Mouse (Mus musculus) ES-Bruce4 (cell line): ENCODE measurements around the gene Atp2a1. TPM values are rescaled to one million over a fixed set of nuclear protein-coding genes. Genes with fewer than 3 reads are reported as not detected.

Experiments
- H3K27ac ChIP-seq: 2 replicates; pipeline ENCODE4 v1.5.1; 2012; ENCODE audit warnings: low read length, inconsistent platforms; ENCODE audit not compliant: insufficient read depth
- H3K27me3 ChIP-seq: 2 replicates; pipeline ENCODE4 v1.6.1; 2012; ENCODE audit warnings: mild to moderate bottlenecking, low read length, inconsistent platforms; ENCODE audit not compliant: control insufficient read depth, poor library complexity, insufficient read depth, severe bottlenecking
- H3K36me3 ChIP-seq: 2 replicates; pipeline ENCODE4 v1.6.1; 2012; ENCODE audit warnings: inconsistent platforms, mild to moderate bottlenecking, low read length, moderate library complexity; ENCODE audit not compliant: control insufficient read depth, poor library complexity, insufficient read depth, severe bottlenecking
- H3K4me1 ChIP-seq: one replicate; pipeline ENCODE4 v1.8.1; 2011; ENCODE audit warnings: low read length; ENCODE audit not compliant: control insufficient read depth, insufficient read depth
- H3K4me3 ChIP-seq: 2 replicates; pipeline ENCODE4 v1.5.1; 2011; ENCODE audit warnings: low read depth, mild to moderate bottlenecking, low read length
- H3K9ac ChIP-seq: 2 replicates; pipeline ENCODE4 v1.6.1; 2012; ENCODE audit warnings: low read depth, mild to moderate bottlenecking, inconsistent platforms; ENCODE audit not compliant: poor library complexity, severe bottlenecking
- H3K9me3 ChIP-seq: replicated peaks from 2 replicates; pipeline ENCODE4 v1.6.1; 2012; ENCODE audit warnings: mild to moderate bottlenecking, low read length, inconsistent platforms; ENCODE audit not compliant: control insufficient read depth, poor library complexity, insufficient read depth, severe bottlenecking
- CTCF ChIP-seq: IDR thresholded peaks from one replicate; pipeline ENCODE4 v1.8.1; 2011; ENCODE audit warnings: low read depth, low read length
- EP300 ChIP-seq: IDR thresholded peaks from 2 replicates; pipeline ENCODE4 v1.6.1; 2011; ENCODE audit warnings: low read depth, low read length; ENCODE audit not compliant: insufficient read depth
- POLR2A ChIP-seq: IDR thresholded peaks from one replicate; pipeline ENCODE4 v1.8.1; 2011; ENCODE audit warnings: low read length; ENCODE audit not compliant: insufficient read depth
- polyA plus RNA-seq: library from polyadenylated mRNA; stranded (reverse); fragments of >200 nt; gene quantifications from 2 replicates; pipeline ENCODE4 v1.2.4, GENCODE M21; 2011; ENCODE audit warnings: low read depth; ENCODE audit not compliant: missing spikeins, insufficient read depth, insufficient read length

Gene Atp2a1
- polyA plus RNA-seq, 1 experiment: 0.40 TPM

- Histone ChIP-seq H3K27ac (no peak overlapping the region), H3K4me3 (peak overlapping the region; percentile 30), H3K9me3 (no peaks in the 10 kb centered on the region), H3K9ac (no peak overlapping the region), H3K36me3 (peaks cover 5% of the 10 kb centered on the region; the same call in 1 of the 2 replicates), H3K27me3 (no peaks in the 10 kb centered on the region), H3K4me1 (no peaks in the 10 kb centered on the region)
- no peak for TF ChIP-seq POLR2A
Observed at GRCm38 (mm10) chr7:126429503-126429898, 33.4 kb downstream of the Atp2a1 start.

- H3K4me1 ChIP-seq: no peaks in the 10 kb centered on the region
- no peaks in the 10 kb centered on the region for H3K27me3 ChIP-seq
- H3K4me3 ChIP-seq: peak within 1 kb of the TSS; percentile 96
- H3K27ac ChIP-seq: no peak within 1 kb of the TSS
- H3K9me3 ChIP-seq: no peaks in the 10 kb centered on the region
- no peaks in the 10 kb centered on the region; the same call in 1 of the 2 replicates for H3K36me3 ChIP-seq
- peak within 1 kb of the TSS; percentile 76 for H3K9ac ChIP-seq
- no peak for TF ChIP-seq EP300
- no peak for TF ChIP-seq POLR2A
- TF ChIP-seq CTCF: no peak
Observed at GRCm38 (mm10) chr7:126428631-126429502, 34.0 kb downstream of the Atp2a1 start, which contains the start of gene Rabep2. TSS of gene Rabep2 (plus strand) at chr7:126428759.

- peak overlapping the region; percentile 96 for H3K4me3 ChIP-seq
- TF ChIP-seq POLR2A: no peak
- TF ChIP-seq CTCF: no peak
- no peak for TF ChIP-seq EP300
- no peak overlapping the region for H3K27ac ChIP-seq
Observed at GRCm38 (mm10) chr7:126428154-126428553, 34.8 kb downstream of the Atp2a1 start.

GRCm38 (mm10) chr7:126427323-126427860, 35.5 kb downstream of the Atp2a1 start:
- no peak overlapping the region for H3K4me3 ChIP-seq
- H3K9me3 ChIP-seq: no peaks in the 10 kb centered on the region
- H3K27ac ChIP-seq: no peak overlapping the region
- TF ChIP-seq POLR2A: no peak
- no peak for TF ChIP-seq CTCF
- peak; percentile 75; the same call in 1 of the 2 replicates for TF ChIP-seq EP300
- H3K36me3 ChIP-seq: no peaks in the 10 kb centered on the region
- no peaks in the 10 kb centered on the region for H3K27me3 ChIP-seq
- H3K9ac ChIP-seq: no peak overlapping the region
- H3K4me1 ChIP-seq: no peaks in the 10 kb centered on the region

More at GRCm38 (mm10) chr7:126428154-126428553, 34.8 kb downstream of the Atp2a1 start:
- Histone ChIP-seq H3K36me3 (no peaks in the 10 kb centered on the region), H3K4me1 (no peaks in the 10 kb centered on the region), H3K27me3 (no peaks in the 10 kb centered on the region), H3K9ac (peak overlapping the region; percentile 76), H3K9me3 (no peaks in the 10 kb centered on the region)

- no peaks in the 10 kb centered on the region for H3K27me3 ChIP-seq
- H3K4me3 ChIP-seq: no peak overlapping the region
- no peak overlapping the region for H3K9ac ChIP-seq
- no peaks in the 10 kb centered on the region for H3K36me3 ChIP-seq
- no peak overlapping the region for H3K27ac ChIP-seq
- no peaks in the 10 kb centered on the region for H3K9me3 ChIP-seq
- H3K4me1 ChIP-seq: no peaks in the 10 kb centered on the region
- TF ChIP-seq CTCF: no peak
- no peak for TF ChIP-seq POLR2A
- no peak for TF ChIP-seq EP300
Observed at GRCm38 (mm10) chr7:126424161-126424560, 38.7 kb downstream of the Atp2a1 start.

GRCm38 (mm10) chr7:126421756-126422155, 41.2 kb downstream of the Atp2a1 start:
- Histone ChIP-seq H3K27me3 (no peaks in the 10 kb centered on the region), H3K4me1 (no peaks in the 10 kb centered on the region), H3K36me3 (no peaks in the 10 kb centered on the region), H3K27ac (no peak overlapping the region), H3K9ac (no peak overlapping the region), H3K9me3 (no peaks in the 10 kb centered on the region), H3K4me3 (no peak overlapping the region)
- TF ChIP-seq CTCF (no peak), EP300 (no peak), POLR2A (no peak)
